Mouse (Mus musculus): ENCODE results near the gene Zfp454.

Gene Zfp454

DNA sequence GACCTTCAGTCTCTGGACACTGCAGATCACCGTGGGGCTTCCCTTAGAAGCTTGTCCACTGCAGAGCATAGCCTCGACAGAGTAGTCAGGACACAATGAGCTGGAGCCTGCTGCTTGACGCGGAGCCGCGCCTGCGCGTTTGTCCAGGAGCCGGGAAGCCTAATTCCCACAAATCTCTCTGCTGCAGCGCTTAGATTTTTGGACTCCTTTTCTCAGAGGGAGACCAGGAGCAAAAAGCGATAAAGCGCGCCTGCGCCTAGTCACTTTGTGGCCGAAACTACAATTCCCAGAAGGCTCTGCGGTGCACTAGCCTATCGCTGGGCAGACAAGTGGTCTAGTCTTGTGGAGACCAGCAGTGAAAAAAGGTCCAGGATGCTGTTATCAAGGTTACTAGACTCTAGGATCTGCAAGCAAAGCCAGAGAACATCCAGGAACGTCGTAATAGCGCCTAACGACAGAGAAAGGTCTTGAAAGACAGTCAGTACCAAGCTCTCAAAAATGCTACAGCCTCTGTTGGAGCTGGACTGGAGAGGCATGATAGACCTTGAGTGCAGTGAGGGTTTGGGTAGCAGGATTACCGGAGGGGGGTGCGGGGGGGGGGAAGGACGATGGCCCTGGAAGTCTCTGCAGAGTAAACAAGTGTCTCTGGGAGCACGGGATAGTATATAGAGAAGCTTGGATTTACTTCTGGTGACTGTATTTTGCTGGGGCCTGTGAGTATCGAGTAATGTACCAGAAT lies at the start of gene Zfp454:
TSS of gene Zfp454 (minus strand) at position 262 of the 739 bp plus-strand sequence.
- peak; percentile 86 for DNase-seq

DNA sequence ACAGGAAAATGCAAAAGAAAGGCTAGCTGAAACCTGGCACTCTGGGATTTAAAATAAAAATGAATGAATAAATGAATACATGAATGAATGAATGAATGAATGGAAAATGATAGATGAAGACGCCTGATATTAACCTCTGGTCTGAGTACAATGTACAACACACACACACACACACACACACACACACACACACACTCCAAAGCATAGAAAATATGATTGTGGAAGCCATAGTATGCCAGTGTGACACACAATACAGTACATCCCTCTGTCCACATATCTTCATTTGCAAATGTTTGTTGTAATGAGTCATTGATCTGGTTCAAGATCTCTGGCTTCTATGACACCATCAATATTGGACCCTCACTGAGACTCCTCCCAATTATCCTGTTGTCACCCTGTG lies 44.6 kb upstream of the Zfp454 start:
- DNase-seq: no peak

DNA sequence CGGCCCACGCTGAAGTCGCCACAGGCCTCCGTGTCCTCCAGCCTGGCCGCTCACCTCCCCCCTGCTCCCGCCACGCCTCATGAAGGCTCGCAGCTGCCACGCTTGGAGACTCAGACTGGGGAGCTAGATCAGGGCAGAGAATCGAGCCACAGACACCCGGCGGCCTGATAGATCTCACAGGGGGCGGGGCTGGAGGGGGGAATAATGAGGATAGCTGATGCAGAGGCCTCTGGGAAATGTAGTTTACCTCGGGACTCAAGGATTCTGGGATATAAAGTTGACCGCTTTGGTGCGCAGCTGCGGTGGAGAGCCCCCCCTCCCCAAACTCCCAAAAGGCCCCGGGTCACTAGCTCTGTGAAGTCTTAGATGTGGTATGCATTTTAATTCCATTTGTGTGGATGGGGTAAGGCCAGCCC lies 44.0 kb upstream of the Zfp454 start, which contains the start of gene Zfp354b:
TSS of gene Zfp354b (minus strand) at position 183 of the 416 bp plus-strand sequence.
- DNase-seq: peak; percentile 78

DNA sequence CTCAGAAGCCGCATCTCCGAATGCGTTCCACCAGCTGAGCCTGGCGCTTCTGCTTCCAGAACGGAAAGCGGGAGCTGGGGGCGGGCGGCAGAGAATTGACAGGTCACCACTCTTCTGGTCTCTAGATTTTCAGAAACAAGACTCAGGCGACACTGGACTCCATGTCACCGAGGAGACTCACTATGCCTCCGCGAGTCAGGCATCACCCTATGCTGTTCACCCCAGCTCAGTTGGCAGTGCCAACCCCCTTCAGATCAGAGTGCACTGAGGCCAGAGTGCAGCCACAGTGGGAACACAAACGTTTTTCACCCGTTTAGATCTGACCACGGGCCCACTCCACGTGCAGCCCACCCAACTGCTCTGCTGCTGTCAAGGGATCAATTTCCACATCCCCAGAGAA lies 43.6 kb upstream of the Zfp454 start:
- DNase-seq: peak; percentile 22

DNA sequence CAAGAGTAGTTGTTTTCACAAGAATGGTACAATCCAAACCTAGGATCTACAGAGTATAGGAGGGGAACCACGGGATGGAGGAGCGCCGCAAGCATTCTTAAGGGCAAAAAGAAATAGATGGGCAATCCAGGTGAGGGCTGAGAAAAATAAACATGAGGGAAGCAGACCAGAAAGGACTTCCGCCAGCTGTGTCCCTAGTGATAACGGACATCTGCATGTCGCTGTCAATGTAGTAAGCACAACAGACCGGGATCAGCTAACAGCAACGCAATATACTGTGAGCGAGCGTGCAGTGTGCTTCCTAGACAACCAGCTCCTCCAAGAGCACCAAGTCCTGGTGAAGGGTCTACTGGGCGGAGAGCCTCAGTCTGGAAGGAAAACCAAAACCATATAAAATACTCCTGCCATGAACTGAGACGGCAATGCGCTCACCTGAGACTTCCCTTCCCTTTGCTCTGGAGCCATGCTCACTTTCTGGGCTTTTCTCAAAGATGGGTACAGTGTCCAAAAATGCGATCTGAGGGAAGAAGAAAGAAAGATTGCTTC lies 43.1 kb upstream of the Zfp454 start:
- DNase-seq: no peak

DNA sequence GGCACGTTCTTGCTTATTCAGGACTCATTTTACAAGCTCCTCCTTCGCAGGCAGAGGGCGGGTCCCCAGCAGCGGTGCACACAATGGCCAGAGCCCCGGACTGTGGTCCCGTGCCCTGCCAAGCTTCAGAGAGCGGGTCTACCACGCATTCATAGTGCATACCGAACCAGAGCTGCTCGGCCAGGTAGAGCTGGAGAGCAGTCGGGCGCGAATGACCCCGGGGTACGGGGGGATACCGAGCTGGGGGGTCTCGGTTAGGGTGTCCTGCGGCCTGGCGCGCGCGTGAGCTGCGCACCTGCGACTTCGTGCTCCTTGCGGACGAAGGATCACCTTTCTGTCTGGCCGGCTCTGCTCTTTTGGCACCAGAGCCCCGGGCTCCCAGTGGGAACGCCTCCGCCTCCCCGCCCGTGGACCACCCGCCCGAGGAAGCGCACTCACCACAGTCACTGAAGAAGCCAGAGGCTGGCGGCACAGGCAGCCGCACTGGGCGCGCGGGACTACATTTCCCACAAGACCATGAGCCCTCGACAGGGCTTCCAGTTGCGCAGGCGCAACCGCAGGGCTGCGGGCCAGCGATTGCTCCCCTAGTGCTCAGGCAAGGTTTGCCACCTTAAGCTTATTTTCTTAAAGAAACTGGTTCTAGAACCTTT lies 28.3 kb upstream of the Zfp454 start, which contains the start of gene Zfp2:
TSS of gene Zfp2 (minus strand) at position 495 of the 650 bp plus-strand sequence.
- peak; percentile 94 for DNase-seq

DNA sequence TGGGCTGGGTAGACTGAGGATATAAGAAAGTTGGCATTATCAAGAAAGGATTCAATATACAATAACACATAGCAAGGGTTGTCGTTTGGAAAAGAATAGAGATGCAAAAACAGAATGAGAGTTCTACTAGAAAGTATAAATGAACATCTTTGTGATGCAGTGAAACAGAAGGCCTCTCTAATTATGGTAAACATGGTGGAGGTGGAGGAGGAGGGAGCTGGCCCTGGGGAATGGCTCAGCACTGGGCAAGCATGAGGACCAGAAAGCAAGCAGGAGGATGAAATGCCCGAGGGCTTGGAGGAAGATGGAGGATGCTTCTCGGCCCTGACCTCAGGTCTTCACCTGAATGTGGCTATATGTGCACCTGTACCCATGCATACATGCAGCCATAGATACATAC lies 27.0 kb upstream of the Zfp454 start:
- DNase-seq: no peak

DNA sequence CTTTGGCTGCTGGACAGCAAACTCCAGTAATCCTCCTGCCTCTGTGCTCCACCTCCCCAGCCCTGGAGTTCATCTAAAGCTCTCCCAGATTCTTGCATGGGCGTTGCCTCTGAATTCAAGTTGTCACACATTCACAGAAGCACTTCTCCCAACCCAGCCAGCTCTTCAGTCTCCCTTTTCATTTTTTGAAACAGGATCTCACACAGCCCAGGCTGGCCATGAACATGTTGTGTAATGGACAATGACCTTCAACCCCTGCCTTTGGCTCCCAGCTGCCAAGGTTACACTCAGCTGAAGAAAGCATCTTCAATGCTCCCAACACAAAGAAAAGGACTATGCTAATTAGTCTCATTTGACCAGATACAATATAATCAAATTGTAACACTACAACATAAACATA lies 25.9 kb upstream of the Zfp454 start:
- no peak for DNase-seq

DNA sequence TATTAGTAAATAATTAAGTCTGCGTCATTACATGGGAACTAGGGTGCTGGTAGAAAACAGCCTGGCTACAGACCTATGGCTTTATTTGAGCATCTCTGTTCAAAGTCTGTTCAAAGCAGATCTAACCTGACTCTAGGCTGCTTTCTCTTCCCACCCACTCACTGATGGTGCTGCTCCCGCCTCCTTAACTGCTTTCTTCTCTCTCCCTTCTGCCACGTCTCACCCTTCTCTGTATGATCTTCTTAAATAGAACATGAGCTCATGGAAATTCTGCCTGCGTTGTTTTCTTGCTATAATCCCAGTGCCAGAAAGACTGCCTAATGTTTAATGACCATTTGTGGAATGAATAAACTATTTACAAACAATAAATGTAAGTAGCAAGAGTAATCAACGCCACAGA lies 20.7 kb upstream of the Zfp454 start:
- no peak for DNase-seq

DNA sequence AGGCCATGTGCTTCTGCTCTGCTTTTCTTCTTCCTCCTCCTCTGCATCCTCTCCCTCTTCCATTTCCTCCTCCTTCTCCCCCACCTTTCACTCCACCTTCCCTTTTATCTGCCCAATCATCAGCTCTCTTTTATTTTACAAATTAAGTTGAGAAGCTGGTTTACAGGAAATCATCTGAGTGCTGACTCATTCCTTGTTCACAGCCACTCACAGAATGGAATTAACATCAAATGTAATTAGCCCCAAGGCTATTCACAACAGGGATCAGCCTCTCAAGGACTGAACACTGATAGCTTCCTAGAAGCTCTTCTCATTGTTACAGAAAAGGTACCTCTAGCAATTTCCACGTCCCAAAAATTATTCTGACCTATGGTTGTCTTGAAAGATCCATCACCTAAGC lies 9.9 kb upstream of the Zfp454 start:
- DNase-seq: no peak

DNA sequence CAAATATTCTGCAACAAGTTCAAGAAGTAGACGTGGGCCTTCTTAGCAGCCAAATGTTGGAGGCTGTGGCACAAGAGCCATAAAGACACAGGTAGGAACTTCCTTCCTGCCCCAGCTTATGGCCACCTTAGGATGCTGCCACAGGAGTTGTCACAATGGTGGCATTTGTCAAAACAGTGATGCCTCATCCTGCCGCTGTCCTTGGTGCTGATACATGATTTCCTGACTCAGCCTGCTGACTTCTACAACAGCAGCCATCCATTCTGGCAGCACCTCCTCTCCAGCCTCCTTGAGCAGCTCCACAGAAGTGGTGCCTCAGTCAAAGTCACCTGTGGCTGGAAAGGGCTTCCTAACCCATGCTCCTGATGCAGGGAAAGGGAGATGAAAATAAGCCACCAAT lies 5.0 kb upstream of the Zfp454 start:
- DNase-seq: no peak

DNA sequence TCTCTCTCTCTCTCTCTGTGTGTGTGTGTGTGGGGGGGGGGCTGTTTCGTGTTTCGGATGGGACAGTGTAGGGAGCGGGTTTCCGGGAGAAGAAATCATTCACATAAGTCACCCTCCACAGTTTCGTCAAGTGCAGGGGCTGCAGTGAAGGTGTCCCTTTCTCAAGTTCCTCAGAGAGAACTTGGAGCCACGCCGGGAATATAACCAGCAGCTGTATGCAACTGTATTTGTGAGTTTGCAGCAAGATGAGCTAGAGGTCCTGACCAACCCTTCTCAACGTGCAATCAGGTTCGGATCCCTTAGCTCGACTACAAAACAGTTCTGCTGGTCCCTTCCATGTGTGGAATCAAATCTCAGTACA lies 538 bp downstream of the Zfp454 start:
- DNase-seq: no peak

DNA sequence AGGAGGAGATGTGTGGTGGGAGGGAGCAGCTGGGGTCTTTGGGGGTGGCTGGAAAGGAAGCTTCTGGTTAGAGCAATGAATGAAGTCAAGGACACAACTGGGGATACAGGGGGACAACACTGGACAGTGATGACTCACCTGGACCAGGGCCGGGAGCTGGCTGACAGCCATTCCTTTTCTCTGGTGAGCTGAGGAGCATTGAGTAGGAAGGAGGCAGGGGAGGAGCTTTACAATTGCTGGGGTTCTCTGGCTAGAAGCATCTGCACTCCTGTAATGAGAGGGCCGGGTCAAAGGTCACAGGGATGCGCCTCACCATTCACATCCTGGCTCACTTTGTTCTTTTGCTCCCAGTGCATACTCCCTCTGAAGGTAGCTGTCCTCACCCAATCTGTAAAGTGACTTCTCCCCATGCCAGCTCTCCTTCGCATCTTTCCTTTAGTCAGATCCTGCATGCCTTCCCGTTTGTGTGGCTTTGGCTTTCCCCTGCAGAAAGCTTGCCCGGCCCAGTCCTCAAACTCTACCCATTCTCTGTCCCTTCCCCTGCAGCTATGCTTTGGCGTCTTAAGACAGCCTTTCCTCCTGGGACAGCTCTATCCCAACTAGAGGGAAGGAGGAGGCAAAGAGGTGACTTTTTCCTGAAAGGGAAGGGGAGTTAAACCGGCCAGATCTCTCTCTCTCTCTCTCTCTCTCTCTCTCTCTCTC lies 1.1 kb downstream of the Zfp454 start:
- DNase-seq: peak; percentile 24

DNA sequence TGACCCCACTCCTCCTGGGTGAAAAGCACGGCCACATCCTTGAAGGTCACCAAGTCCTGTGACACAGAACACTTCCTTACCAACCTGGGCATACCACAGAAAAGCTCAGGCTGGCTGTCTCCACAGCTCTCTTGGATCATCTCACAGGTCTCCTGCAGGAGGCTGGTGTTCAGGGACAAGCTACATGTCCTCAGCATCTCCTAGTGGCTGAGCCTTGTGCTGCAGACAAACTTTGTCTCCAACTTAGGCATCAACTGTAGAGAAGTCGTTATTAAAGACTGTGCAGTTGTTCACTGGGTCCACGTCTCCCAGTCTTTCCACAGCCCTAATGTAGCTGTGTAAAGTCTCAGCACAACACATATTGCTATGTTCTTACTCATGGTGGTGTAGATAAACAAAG lies 3.7 kb downstream of the Zfp454 start:
- DNase-seq: no peak

DNA sequence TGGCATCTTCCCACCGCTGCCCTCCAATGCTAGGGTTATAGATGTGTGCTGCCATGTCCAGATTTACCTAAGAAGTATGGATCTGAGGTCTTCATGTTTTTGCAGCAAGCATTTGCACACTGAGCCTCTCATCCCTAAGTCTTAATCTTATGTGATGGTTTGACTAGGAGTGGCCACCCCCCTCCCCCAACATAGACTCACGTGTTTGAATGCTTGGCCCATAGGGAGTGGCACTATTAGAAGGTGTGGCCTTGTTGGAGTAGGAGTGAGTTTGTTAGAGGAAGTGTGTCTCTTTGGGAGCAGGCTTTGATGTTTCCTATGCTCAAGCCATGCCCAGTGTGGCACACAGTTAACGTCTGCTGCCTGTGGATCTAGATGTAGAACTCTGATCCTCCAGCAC lies 8.8 kb downstream of the Zfp454 start:
- no peak for DNase-seq

DNA sequence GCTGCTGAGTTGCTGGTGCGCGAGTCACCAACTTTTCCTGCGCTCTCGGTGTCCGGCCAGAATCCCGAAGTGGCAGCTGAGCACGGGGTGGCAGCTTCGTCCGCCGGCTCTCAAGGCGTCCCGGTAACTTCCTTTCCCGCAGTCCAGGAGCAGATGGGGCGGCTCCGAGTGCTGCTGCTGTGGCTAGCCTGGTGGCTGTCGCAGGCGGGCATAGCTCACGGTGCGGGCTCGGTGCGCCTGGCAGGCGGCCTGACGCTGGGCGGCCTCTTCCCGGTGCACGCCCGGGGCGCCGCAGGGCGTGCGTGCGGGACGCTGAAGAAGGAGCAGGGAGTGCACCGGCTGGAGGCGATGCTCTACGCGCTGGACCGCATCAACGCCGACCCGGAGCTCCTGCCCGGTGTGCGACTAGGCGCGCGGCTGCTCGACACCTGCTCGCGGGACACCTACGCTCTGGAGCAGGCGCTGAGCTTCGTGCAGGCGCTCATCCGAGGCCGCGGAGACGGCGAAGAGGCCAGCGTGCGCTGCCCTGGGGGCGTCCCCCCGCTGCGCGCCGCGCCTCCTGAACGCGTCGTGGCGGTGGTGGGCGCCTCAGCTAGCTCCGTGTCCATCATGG lies 36.4 kb downstream of the Zfp454 start:
- peak; percentile 22 for DNase-seq

DNA sequence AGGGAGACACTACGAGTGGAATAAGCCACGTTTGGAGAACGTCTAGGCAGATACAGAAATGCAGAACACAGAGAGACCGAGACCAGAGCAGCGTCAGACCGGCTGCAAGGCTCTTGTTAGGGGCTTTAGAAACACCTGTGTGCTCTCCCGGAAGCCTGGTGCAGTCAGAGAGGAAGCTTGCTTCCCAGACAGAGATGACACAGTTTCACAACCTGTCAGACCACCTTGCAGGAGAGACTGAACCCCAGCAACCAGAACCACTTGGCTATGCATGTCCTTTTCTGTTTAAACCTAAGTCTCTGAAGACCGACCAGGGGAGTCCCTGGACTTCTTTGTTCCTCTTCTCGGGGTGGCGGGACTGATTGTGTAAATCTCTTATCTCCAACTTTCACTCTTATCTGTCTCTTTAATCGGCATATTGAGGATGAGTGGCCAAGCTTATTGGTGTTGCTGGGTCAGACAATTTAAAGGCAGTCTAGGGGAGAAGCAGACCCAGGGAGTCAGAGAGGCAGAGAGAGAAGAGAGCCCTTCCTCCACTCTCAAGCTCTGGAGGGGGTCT lies 37.2 kb downstream of the Zfp454 start, which contains the start of gene Grm6:
TSS of gene Grm6 (plus strand) at position 509 of the 559 bp plus-strand sequence.
- DNase-seq: no peak

DNA sequence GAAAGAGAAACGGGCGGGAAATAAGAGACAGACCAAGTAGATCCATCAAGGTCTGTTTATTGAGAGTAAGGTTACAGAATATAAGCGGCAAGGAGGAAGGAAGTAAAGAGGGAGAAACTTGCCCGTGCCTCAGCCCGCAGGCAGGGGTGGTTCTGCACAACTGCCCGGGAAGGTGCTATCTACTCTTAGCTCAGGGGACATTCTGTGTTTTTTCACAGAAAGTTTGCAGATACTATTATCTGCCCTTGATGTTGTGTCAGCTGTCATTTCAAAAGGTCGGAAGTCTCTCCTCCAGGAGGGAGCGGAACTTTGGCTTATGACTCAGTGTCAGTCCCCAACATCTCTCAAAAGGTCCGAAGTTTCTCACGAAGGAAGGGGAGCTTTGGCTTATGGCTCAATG lies 38.1 kb downstream of the Zfp454 start:
- DNase-seq: no peak

DNA sequence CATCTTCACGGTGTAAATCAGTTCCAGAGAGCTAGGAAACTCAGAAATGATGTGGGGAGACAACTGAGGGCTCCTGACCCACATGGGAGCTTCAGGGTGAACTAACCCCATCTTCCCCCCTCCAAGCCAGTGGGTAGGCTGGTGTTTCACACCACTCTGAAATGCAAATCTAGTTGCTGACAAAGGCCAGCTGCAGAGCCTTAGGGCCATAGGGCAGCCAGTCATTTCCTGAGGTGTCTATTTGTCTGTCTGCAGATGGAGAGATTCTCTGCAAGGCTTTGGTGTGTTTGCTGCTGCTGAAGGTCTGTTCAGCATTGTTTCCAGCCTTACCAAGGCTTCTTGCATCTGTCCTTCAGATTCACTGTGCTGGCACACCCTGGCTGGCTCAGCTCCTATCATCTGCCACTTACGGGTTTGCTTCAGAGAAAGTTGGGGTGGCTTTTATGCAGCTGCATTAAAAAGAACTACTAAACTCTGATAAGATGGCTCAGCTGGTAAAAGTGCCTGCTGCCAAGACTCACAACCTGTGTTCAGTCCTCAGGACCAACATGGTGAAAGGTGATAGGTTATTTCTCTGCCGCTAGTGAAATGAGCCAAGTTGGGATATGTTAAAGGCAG lies 38.8 kb downstream of the Zfp454 start:
- no peak for DNase-seq

DNA sequence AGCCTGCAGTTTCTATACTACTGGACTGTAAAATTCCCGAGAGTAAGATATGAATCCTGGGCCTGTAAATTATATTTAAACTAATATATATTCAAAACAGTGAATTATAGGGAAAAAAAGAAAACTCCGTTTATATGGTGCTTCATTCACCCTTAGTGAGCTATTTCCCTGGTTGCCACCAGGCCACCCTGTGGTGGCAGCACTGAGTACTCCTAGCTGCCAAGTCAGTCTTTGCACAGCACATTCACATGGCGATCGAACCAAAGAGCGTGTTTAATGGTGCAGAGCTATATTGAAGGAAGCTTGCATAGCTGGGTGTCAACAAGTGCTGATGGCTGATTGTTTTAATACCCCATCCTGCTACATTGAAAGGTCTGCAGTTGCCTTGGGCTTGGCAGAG lies 40.4 kb downstream of the Zfp454 start:
- DNase-seq: peak; percentile 34

DNA sequence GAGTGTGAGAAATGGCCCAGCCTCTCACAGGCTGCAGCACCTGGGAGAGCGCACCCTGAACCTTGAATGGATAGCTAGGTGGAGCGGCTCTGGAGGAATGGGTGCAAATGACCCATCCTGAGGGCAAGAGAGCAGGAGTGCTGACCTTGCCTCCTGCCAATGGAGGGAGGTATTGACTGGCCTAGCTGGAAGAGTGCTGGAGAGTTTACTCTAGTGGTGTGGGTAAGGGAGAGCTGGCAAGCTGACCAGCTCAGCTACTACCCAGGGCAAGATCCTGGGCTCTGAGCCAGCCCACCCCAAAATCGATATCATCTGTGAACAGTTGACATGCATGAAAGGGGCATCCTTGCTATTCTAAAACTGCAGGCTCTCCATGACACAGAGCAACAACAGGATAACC lies 41.5 kb downstream of the Zfp454 start:
- DNase-seq: no peak

DNA sequence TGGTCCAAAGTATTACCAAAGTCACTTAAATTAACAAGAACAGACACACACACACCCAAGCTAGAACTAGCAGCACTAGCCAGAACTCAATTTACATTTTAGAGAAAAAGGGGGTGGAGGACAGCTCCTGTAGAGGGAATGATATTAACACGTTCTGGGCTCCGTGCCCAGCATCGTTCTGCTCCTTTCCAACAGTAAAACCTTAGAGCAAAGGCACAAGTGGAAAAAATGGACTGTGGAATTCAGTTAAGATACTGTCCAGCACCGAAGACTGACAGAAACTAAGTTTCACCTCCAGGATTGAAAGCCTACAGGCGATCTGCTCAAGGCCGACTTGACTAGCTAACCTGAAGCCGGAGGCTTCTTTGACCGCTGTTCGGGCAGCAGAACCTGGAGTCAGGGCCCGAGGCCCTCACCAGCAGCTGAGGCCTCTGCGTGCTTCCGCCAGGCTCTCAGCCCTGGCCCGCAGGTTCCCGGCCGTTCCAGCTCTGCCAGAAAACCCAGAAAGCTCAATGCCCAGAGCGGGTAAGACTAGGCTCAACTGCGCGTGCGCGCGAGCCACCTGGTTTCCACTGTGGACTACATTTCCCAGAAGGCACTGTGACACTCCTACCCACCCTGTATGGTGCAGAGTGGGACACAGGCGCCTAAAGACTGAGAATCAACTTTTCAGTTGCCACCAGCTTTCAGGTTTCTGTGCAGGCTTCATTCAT lies 46.3 kb downstream of the Zfp454 start, which contains the start of gene Zfp879:
TSS of gene Zfp879 (minus strand) at position 530 of the 713 bp plus-strand sequence.
- DNase-seq: peak; percentile 97
